Mouse (Mus musculus) Patski (cell line): ENCODE data around the gene Lrrtm1. TPM values are rescaled to one million over a fixed set of nuclear protein-coding genes. Genes with fewer than 3 reads are reported as not detected.
A peak's percentile ranks its signal among the peaks of the same experiment; 100 is the strongest.

Source experiments
- ATAC-seq: fragments of 100-300 bp; one replicate; pipeline ENCODE4 v1.8.0; 2021
- CTCF ChIA-PET: fragments of 350-600 bp; sonication (Branson Sonifier 250); formaldehyde crosslinking; loops from one replicate; lab custom pipeline; 2022; ENCODE audit warnings: inconsistent platforms; lab: Charles Lee
- POLR2A ChIA-PET: fragments of 350-600 bp; sonication (Branson Sonifier 250); formaldehyde crosslinking; loops from one replicate; lab custom pipeline; 2022; ENCODE audit warnings: antibody characterized with exemption, inconsistent platforms; lab: Charles Lee
- DNase-seq: peaks from one replicate; pipeline ENCODE4 v3.0.0-alpha.2; 2011; ENCODE audit warnings: low read depth, low spot score
- H3K27me3 ChIP-seq: fragments of 371-371 bp; one replicate; pipeline ENCODE4 v1.5.1; 2021
- CTCF ChIP-seq: fragments of 100-300 bp; IDR thresholded peaks from one replicate; pipeline ENCODE4 v1.5.1; 2021
- in situ Hi-C: fragments of 300-500 bp; cut with MboI; formaldehyde crosslinking; loops from 3 replicates; pipeline ENCODE4 v1.11.1; 2018; ENCODE audit warnings: low pct_unique_long_range_greater_than_20kb, mixed read lengths
- polyA plus RNA-seq: library from polyadenylated mRNA; unstranded; gene quantifications from one replicate; pipeline ENCODE4 v1.2.3, GENCODE M21; 2021

Gene Lrrtm1
- polyA plus RNA-seq, 1 experiment from 2014 or later, result 0.18 TPM

GRCm38 (mm10) chr6:77240426-77240825, 2.1 kb upstream of the Lrrtm1 start:
- in situ Hi-C loops, result no loop called here
- TF ChIP-seq CTCF, result no peak
- ChIA-PET POLR2A (no interaction called here), CTCF (no interaction called here)
- DNase-seq, result no peak
- peaks cover 17% of the 10 kb centered on the region for H3K27me3 ChIP-seq
- no peak for ATAC-seq

GRCm38 (mm10) chr6:77243541-77244231, 1.2 kb downstream of the Lrrtm1 start:
- TF ChIP-seq CTCF, result no peak
- DNase-seq, result no peak
- H3K27me3 ChIP-seq, result peaks cover 17% of the 10 kb centered on the region
- ATAC-seq, result no peak
- POLR2A ChIA-PET, result no interaction called here
- in situ Hi-C loops, result no loop called here
- CTCF ChIA-PET, result no interaction called here

- in situ Hi-C loops, result no loop called here
- no peak for DNase-seq
- no peak for ATAC-seq
- ChIA-PET CTCF (no interaction called here), POLR2A (no interaction called here)
- no peaks in the 10 kb centered on the region for H3K27me3 ChIP-seq
- no peak for TF ChIP-seq CTCF
Observed at GRCm38 (mm10) chr6:77253480-77253879, 11.0 kb downstream of the Lrrtm1 start.

GRCm38 (mm10) chr6:77256348-77256747, 13.9 kb downstream of the Lrrtm1 start:
- DNase-seq, result no peak
- in situ Hi-C loops, result no loop called here
- POLR2A ChIA-PET, result no interaction called here
- CTCF ChIA-PET, result no interaction called here
- no peaks in the 10 kb centered on the region for H3K27me3 ChIP-seq
- ATAC-seq, result peak; percentile 31
- TF ChIP-seq CTCF, result no peak

GRCm38 (mm10) chr6:77257358-77258105, 15.0 kb downstream of the Lrrtm1 start:
- ChIA-PET POLR2A (interaction anchor here (0.7 kb wide), 1 partner anchor 1241 kb away, joined by 4 read pairs; no protein-coding TSS in a partner anchor), CTCF (no interaction called here)
- DNase-seq (no peak), ATAC-seq (no peak)
- H3K27me3 ChIP-seq, result no peaks in the 10 kb centered on the region
- in situ Hi-C loops, result no loop called here
- peak; percentile 41 for TF ChIP-seq CTCF

GRCm38 (mm10) chr6:77265163-77265562, 22.7 kb downstream of the Lrrtm1 start:
- ATAC-seq (no peak), DNase-seq (no peak)
- TF ChIP-seq CTCF, result no peak
- ChIA-PET CTCF (no interaction called here), POLR2A (no interaction called here)
- in situ Hi-C loops, result no loop called here
- no peaks in the 10 kb centered on the region for H3K27me3 ChIP-seq

- POLR2A ChIA-PET, result interaction anchor here (0.6 kb wide), 1 partner anchor 396 kb away, joined by 3 read pairs; no protein-coding TSS in a partner anchor
- no peaks in the 10 kb centered on the region for H3K27me3 ChIP-seq
- no peak for TF ChIP-seq CTCF
- CTCF ChIA-PET, result no interaction called here
- DNase-seq (no peak), ATAC-seq (no peak)
- in situ Hi-C loops, result no loop called here
Observed at GRCm38 (mm10) chr6:77278794-77279193, 36.3 kb downstream of the Lrrtm1 start.

- no peaks in the 10 kb centered on the region for H3K27me3 ChIP-seq
- CTCF ChIA-PET, result no interaction called here
- in situ Hi-C loops, result no loop called here
- POLR2A ChIA-PET, result no interaction called here
- no peak for TF ChIP-seq CTCF
- ATAC-seq (no peak), DNase-seq (no peak)
Observed at GRCm38 (mm10) chr6:77286317-77286716, 43.8 kb downstream of the Lrrtm1 start.

- DNase-seq (no peak), ATAC-seq (no peak)
- no peak for TF ChIP-seq CTCF
- POLR2A ChIA-PET, result no interaction called here
- no peaks in the 10 kb centered on the region for H3K27me3 ChIP-seq
- CTCF ChIA-PET, result no interaction called here
- in situ Hi-C loops, result no loop called here
Observed at GRCm38 (mm10) chr6:77288402-77288801, 45.9 kb downstream of the Lrrtm1 start.

GRCm38 (mm10) chr6:77291415-77291814, 48.9 kb downstream of the Lrrtm1 start:
- CTCF ChIA-PET, result interaction anchor here (0.6 kb wide), 1 partner anchor 255 kb away, joined by 3 read pairs; no protein-coding TSS in a partner anchor
- no peak for ATAC-seq
- POLR2A ChIA-PET, result no interaction called here
- H3K27me3 ChIP-seq, result no peaks in the 10 kb centered on the region
- in situ Hi-C loops, result no loop called here
- DNase-seq, result no peak
- no peak for TF ChIP-seq CTCF

- DNase-seq (no peak), ATAC-seq (no peak)
- TF ChIP-seq CTCF, result no peak
- in situ Hi-C loops, result no loop called here
- POLR2A ChIA-PET, result no interaction called here
- no peaks in the 10 kb centered on the region for H3K27me3 ChIP-seq
- CTCF ChIA-PET, result no interaction called here
Observed at GRCm38 (mm10) chr6:77301305-77301704, 58.8 kb downstream of the Lrrtm1 start.
